Mouse (Mus musculus) olfactory bulb, adult 2 months (tissue): ENCODE measurements at regions not wholly inside any gene's neighbourhood (a gene's known extent, or its start where the extent isn't known, plus 50 kb on each side); places are given as distances from the start of the nearest gene placed in this dataset.

Experiments
- CTCF ChIP-seq: fragments of 200-500 bp; IDR thresholded peaks from 2 replicates; pipeline ENCODE4 v1.5.1; 2012; ENCODE audit warnings: low read depth, mild to moderate bottlenecking, low read length, moderate library complexity; ENCODE audit not compliant: insufficient read depth
- POLR2A ChIP-seq: fragments of 200-500 bp; IDR thresholded peaks from 2 replicates; pipeline ENCODE4 v1.6.1; 2012; ENCODE audit warnings: mild to moderate bottlenecking, low read depth, low read length, moderate library complexity; ENCODE audit not compliant: insufficient read depth

DNA sequence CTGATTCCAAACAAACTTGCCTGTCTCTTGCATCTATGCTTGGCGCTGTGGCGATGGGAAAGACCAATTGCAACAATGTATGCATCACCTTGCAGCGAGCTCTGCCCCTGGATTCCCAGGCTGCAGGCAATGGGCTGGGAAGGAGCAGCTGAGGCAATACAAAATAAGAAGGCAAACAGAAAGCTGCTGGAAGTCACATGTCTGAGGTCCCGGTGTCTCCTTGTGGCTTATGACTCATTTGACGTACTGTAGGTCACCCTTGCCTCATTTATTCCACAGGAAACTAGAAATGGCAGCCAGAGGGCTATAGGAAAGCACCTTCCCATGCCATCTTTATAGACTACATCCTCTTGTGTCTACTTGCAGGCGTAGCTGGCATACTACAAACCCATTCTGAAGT lies 140.9 kb downstream of the Chic2 start:
- TF ChIP-seq POLR2A = no peak
- TF ChIP-seq CTCF = no peak
